Mouse (Mus musculus): ENCODE data around the gene Phpt1. TPM values are rescaled to one million over a fixed set of nuclear protein-coding genes. Genes with fewer than 3 reads are reported as not detected.

The Phpt1 gene
- polyA plus RNA-seq, 1 experiment from 2014 or later, result 162 TPM

DNA sequence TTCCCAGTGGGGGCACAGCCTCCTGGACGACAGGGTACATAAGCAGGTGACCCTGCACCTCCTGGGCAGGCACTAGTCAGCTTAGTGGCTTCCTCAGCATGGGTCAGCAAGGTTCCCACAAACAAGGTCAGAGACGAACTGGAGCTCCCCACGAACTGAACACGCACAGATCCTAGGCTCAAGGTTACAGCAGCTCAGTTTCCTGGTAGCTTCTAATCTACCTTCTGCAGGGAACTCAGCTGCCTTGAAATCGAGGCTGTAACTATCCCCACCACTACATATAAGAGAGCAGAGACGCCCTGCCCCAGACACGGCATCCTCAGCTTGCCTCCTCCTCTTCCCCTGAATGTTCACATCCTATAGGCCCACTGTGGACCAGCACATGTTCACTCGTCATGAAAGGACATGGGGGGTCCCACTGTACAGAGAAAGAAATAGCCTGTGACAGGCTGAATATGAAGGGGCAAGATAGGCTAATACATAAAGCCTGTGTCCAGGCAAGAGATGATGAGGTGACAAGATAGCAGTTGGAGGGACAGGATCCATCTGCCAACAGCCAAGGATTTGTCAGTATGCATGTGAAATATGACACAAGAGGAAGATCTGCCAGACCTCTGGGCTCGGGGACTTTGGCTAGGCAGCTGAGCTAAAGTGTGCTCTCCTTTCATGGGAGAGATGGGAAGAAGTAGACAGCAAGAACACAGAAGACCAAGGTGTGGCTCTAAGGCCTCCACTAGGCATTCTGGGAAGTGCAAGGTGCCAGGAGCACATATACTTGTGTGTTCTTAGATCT lies 48.3 kb downstream of the Phpt1 start:
- no peak overlapping the region for H3K27ac ChIP-seq
- H3K4me3 ChIP-seq, result no peak overlapping the region
- H3K4me2 ChIP-seq (replicated peaks), result no peak overlapping the region
- 88% methylated on average over 9 of the region's 9 CpGs for WGBS
- no peak for ATAC-seq (ENCODE audit: low FRiP score)
- no peaks in the 10 kb centered on the region for H3K27me3 ChIP-seq
- H3K9me3 ChIP-seq (replicated peaks), result no peaks in the 10 kb centered on the region
- no peaks in the 10 kb centered on the region for H3K4me1 ChIP-seq
- peaks cover 85% of the 10 kb centered on the region for H3K36me3 ChIP-seq
- H3K9ac ChIP-seq, result no peak overlapping the region

Other genes with a start within 250 kb of the Phpt1 start
- 73.5 and 78.8 TPM in 2 replicates for gene Man1b1, start 242.9 kb downstream of the Phpt1 start, polyA plus RNA-seq (2016; fragmentation: Nextera tagmentation; extraction: Ambion mirVana)
- 21.9 and 23.5 TPM in 2 replicates for gene Dpp7, start 218.9 kb downstream of the Phpt1 start, polyA plus RNA-seq (2016; fragmentation: Nextera tagmentation; extraction: Ambion mirVana)
- gene Uap1l1, start 209.5 kb downstream of the Phpt1 start, polyA plus RNA-seq (2016; fragmentation: Nextera tagmentation; extraction: Ambion mirVana), result 5.7 and 7.9 TPM in 2 replicates
- gene Sapcd2, start 202.9 kb downstream of the Phpt1 start, polyA plus RNA-seq (2016; fragmentation: Nextera tagmentation; extraction: Ambion mirVana), result 31.9 and 41.4 TPM in 2 replicates
- gene Entpd2, start 179.3 kb downstream of the Phpt1 start, polyA plus RNA-seq (2016; fragmentation: Nextera tagmentation; extraction: Ambion mirVana), result 0.22 and 0.46 TPM in 2 replicates
- 216 and 225 TPM in 2 replicates for gene Npdc1, start 175.9 kb downstream of the Phpt1 start, polyA plus RNA-seq (2016; fragmentation: Nextera tagmentation; extraction: Ambion mirVana)
- 0.53 TPM in 1 of 2 replicates, not detected in the other for gene Fut7, start 152.0 kb downstream of the Phpt1 start, polyA plus RNA-seq (2016; fragmentation: Nextera tagmentation; extraction: Ambion mirVana)
- 10.1 and 10.6 TPM in 2 replicates for gene Abca2, start 146.5 kb downstream of the Phpt1 start, polyA plus RNA-seq (2016; fragmentation: Nextera tagmentation; extraction: Ambion mirVana)
- gene Clic3, start 118.4 kb downstream of the Phpt1 start, polyA plus RNA-seq (2016; fragmentation: Nextera tagmentation; extraction: Ambion mirVana), result 2.3 and 2.4 TPM in 2 replicates
- gene Paxx, start 114.1 kb downstream of the Phpt1 start, polyA plus RNA-seq (2016; fragmentation: Nextera tagmentation; extraction: Ambion mirVana), result 41.6 and 49.4 TPM in 2 replicates
- gene Ptgds, start 105.2 kb downstream of the Phpt1 start, polyA plus RNA-seq (2016; fragmentation: Nextera tagmentation; extraction: Ambion mirVana), result 2.8 and 3.0 TPM in 2 replicates
- not detected in 2 replicates for gene Lcn12, start 81.3 kb downstream of the Phpt1 start, polyA plus RNA-seq (2016; fragmentation: Nextera tagmentation; extraction: Ambion mirVana)
- gene Fbxw5, start 74.5 kb downstream of the Phpt1 start, polyA plus RNA-seq (2016; fragmentation: Nextera tagmentation; extraction: Ambion mirVana), result 106 and 116 TPM in 2 replicates
- gene C8g, start 73.5 kb downstream of the Phpt1 start, polyA plus RNA-seq (2016; fragmentation: Nextera tagmentation; extraction: Ambion mirVana), result 4.8 and 6.0 TPM in 2 replicates
- gene Traf2, start 28.3 kb downstream of the Phpt1 start, polyA plus RNA-seq (2016; fragmentation: Nextera tagmentation; extraction: Ambion mirVana), result 25.7 and 29.6 TPM in 2 replicates
- gene Edf1, start 17.4 kb downstream of the Phpt1 start, polyA plus RNA-seq (2016; fragmentation: Nextera tagmentation; extraction: Ambion mirVana), result 377 TPM in 2 replicates
- 4.7 and 6.7 TPM in 2 replicates for gene Mamdc4, start 379 bp downstream of the Phpt1 start, polyA plus RNA-seq (2016; fragmentation: Nextera tagmentation; extraction: Ambion mirVana)
- gene Ajm1, start 6.5 kb upstream of the Phpt1 start, polyA plus RNA-seq (2016; fragmentation: Nextera tagmentation; extraction: Ambion mirVana), result 2.4 and 3.1 TPM in 2 replicates
- 70.0 and 72.3 TPM in 2 replicates for gene Rabl6, start 33.3 kb upstream of the Phpt1 start, polyA plus RNA-seq (2016; fragmentation: Nextera tagmentation; extraction: Ambion mirVana)
- 0.25 and 0.32 TPM in 2 replicates for gene Ccdc183, start 42.5 kb upstream of the Phpt1 start, polyA plus RNA-seq (2016; fragmentation: Nextera tagmentation; extraction: Ambion mirVana)
- gene Tmem141, start 46.8 kb upstream of the Phpt1 start, polyA plus RNA-seq (2016; fragmentation: Nextera tagmentation; extraction: Ambion mirVana), result 21.7 and 23.4 TPM in 2 replicates
- gene Fcna, start 52.8 kb upstream of the Phpt1 start, polyA plus RNA-seq (2016; fragmentation: Nextera tagmentation; extraction: Ambion mirVana), result 0.96 and 1.3 TPM in 2 replicates
- gene Lcn8, start 77.9 kb upstream of the Phpt1 start, polyA plus RNA-seq (2016; fragmentation: Nextera tagmentation; extraction: Ambion mirVana), result not detected in 2 replicates
- gene Lcn5, start 82.7 kb upstream of the Phpt1 start, polyA plus RNA-seq (2016; fragmentation: Nextera tagmentation; extraction: Ambion mirVana), result not detected in 2 replicates
- not detected in 2 replicates for gene Lcn6, start 101.6 kb upstream of the Phpt1 start, polyA plus RNA-seq (2016; fragmentation: Nextera tagmentation; extraction: Ambion mirVana)
- not detected in 2 replicates for gene Lcn10, start 107.5 kb upstream of the Phpt1 start, polyA plus RNA-seq (2016; fragmentation: Nextera tagmentation; extraction: Ambion mirVana)
- gene Obp2a, start 124.8 kb upstream of the Phpt1 start, polyA plus RNA-seq (2016; fragmentation: Nextera tagmentation; extraction: Ambion mirVana), result not detected in 2 replicates
- gene Bmyc, start 131.5 kb upstream of the Phpt1 start, polyA plus RNA-seq (2016; fragmentation: Nextera tagmentation; extraction: Ambion mirVana), result 97.8 and 98.7 TPM in 2 replicates
- not detected in 2 replicates for gene Obp2b, start 161.8 kb upstream of the Phpt1 start, polyA plus RNA-seq (2016; fragmentation: Nextera tagmentation; extraction: Ambion mirVana)
- not detected in 2 replicates for gene Lcn3, start 190.3 kb upstream of the Phpt1 start, polyA plus RNA-seq (2016; fragmentation: Nextera tagmentation; extraction: Ambion mirVana)
- gene Lcn11, start 201.8 kb upstream of the Phpt1 start, polyA plus RNA-seq (2016; fragmentation: Nextera tagmentation; extraction: Ambion mirVana), result not detected in 2 replicates
- gene Gm13539, start 207.0 kb upstream of the Phpt1 start, polyA plus RNA-seq (2016; fragmentation: Nextera tagmentation; extraction: Ambion mirVana), result not detected in 2 replicates
- gene Glt6d1, start 240.6 kb upstream of the Phpt1 start, polyA plus RNA-seq (2016; fragmentation: Nextera tagmentation; extraction: Ambion mirVana), result not detected in 2 replicates
- gene Lcn9, start 247.9 kb upstream of the Phpt1 start, polyA plus RNA-seq (2016; fragmentation: Nextera tagmentation; extraction: Ambion mirVana), result not detected in 2 replicates

Data from hindbrain, embryonic 12.5 days (tissue).